ENCODE assay signal across 9 mouse cellular contexts in the genomic region with DNA sequence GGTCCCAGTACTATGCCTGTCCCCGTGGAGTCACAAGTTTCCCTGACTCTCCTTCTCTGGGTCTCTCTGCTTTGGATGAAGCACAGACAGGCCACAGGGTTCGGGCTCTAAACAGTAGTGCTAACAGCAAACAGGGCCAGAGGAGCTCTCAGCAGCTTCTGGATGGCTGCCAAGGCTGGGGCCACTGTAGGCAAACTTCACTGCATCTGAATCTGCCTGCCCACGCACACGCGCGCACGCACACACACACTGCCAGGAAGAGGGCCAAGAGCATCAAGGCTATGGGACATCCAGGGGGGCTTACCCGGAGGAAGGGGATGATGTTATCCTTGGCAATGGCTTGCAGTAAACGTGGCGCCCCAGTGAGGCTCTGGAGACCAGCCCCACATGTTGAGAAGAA. TPM values are rescaled to one million over a fixed set of nuclear protein-coding genes. Genes with fewer than 3 reads are reported as not detected.
A peak's percentile ranks its signal among the peaks of the same experiment; 100 is the strongest.
DNase-seq lines count a peak whose midpoint lies in the region; ATAC-seq lines count a peak whose summit lies in the region.
"Had no signal": no experiment of that assay in that cellular context is flagged by ENCODE, and none has a peak within 500 bp of the region (broad histone marks: within the 10 kb centered on the region; RNA-seq: fewer than 3 reads in every experiment).

No protein-coding gene starts in this region.

- no peak overlapping the region for H3K4me2 ChIP-seq in embryonic facial prominence, embryonic 13.5 days
- no peak overlapping the region for H3K4me2 ChIP-seq in liver, embryonic 12.5 days
- no peak overlapping the region for H3K4me2 ChIP-seq in stomach, embryonic 16.5 days (ENCODE audit: low read depth, low read length)

- intact Hi-C loops in left cerebral cortex, postnatal 14 days (cut with DNase I): no loop called here

- H3K9me3 ChIP-seq in embryonic facial prominence, embryonic 13.5 days: no peaks in the 10 kb centered on the region
- H3K9me3 ChIP-seq in embryonic facial prominence, embryonic 10.5 days: no peaks in the 10 kb centered on the region
- H3K9me3 ChIP-seq in liver, embryonic 12.5 days (replicated peaks): no peaks in the 10 kb centered on the region
- no peaks in the 10 kb centered on the region for H3K9me3 ChIP-seq in stomach, embryonic 16.5 days (replicated peaks; ENCODE audit: control insufficient read depth, low read length)

- H3K27me3 ChIP-seq in embryonic facial prominence, embryonic 13.5 days: no peaks in the 10 kb centered on the region
- H3K27me3 ChIP-seq in embryonic facial prominence, embryonic 10.5 days (replicated peaks; ENCODE audit: low read depth, poor library complexity, severe bottlenecking): no peaks in the 10 kb centered on the region
- H3K27me3 ChIP-seq in liver, embryonic 12.5 days (replicated peaks): no peaks in the 10 kb centered on the region
- H3K27me3 ChIP-seq in stomach, embryonic 16.5 days (ENCODE audit: control insufficient read depth, insufficient read depth, low read length): no peaks in the 10 kb centered on the region

- ATAC-seq in embryonic facial prominence, embryonic 13.5 days (ENCODE audit: insufficient number of reproducible peaks, insufficient read depth, low FRiP score, low TSS enrichment, low read depth): no peak
- ATAC-seq in liver, embryonic 12.5 days: no peak
- peak; percentile 44; the same call in 1 of the 2 replicates for ATAC-seq in stomach, embryonic 16.5 days (ENCODE audit: insufficient read depth, low FRiP score)

- WGBS in embryonic facial prominence, embryonic 13.5 days: 70% methylated on average over 10 of the region's 10 CpGs
- WGBS in embryonic facial prominence, embryonic 10.5 days: 91% methylated on average over 10 of the region's 10 CpGs
- WGBS in liver, embryonic 12.5 days (ENCODE audit: insufficient replicate concordance): 79% methylated on average over 10 of the region's 10 CpGs
- WGBS in stomach, embryonic 16.5 days: 46% methylated on average over 10 of the region's 10 CpGs

- peaks cover 95% of the 10 kb centered on the region for H3K36me3 ChIP-seq in embryonic facial prominence, embryonic 13.5 days
- peaks cover 96% of the 10 kb centered on the region for H3K36me3 ChIP-seq in embryonic facial prominence, embryonic 10.5 days (replicated peaks)
- H3K36me3 ChIP-seq in liver, embryonic 12.5 days: peaks cover 97% of the 10 kb centered on the region
- peaks cover 28% of the 10 kb centered on the region for H3K36me3 ChIP-seq in stomach, embryonic 16.5 days (ENCODE audit: control insufficient read depth, insufficient read depth, low read length)

- peaks cover 16% of the 10 kb centered on the region for H3K4me1 ChIP-seq in embryonic facial prominence, embryonic 13.5 days
- peaks cover 13% of the 10 kb centered on the region for H3K4me1 ChIP-seq in embryonic facial prominence, embryonic 10.5 days
- peaks cover 8% of the 10 kb centered on the region for H3K4me1 ChIP-seq in liver, embryonic 12.5 days
- H3K4me1 ChIP-seq in stomach, embryonic 16.5 days (ENCODE audit: control insufficient read depth, insufficient read depth, low read length): peaks cover 13% of the 10 kb centered on the region; the same call in 1 of the 2 replicates

- no peak overlapping the region for H3K4me3 ChIP-seq in embryonic facial prominence, embryonic 13.5 days
- H3K4me3 ChIP-seq in embryonic facial prominence, embryonic 10.5 days: no peak overlapping the region
- H3K4me3 ChIP-seq in liver, embryonic 12.5 days: no peak overlapping the region
- H3K4me3 ChIP-seq in stomach, embryonic 16.5 days (replicated peaks; ENCODE audit: low read length): no peak overlapping the region

- no peak overlapping the region for H3K9ac ChIP-seq in embryonic facial prominence, embryonic 13.5 days
- no peak overlapping the region for H3K9ac ChIP-seq in liver, embryonic 12.5 days
- no peak overlapping the region for H3K9ac ChIP-seq in stomach, embryonic 16.5 days (ENCODE audit: low read length)

- peak overlapping the region; percentile 17 for H3K27ac ChIP-seq in embryonic facial prominence, embryonic 13.5 days
- no peak overlapping the region for H3K27ac ChIP-seq in embryonic facial prominence, embryonic 10.5 days (replicated peaks)
- H3K27ac ChIP-seq in liver, embryonic 12.5 days: no peak overlapping the region; the same call in 1 of the 2 replicates
- no peak overlapping the region for H3K27ac ChIP-seq in stomach, embryonic 16.5 days (ENCODE audit: low read length)

- no peak for DNase-seq in embryonic facial prominence, embryonic 10.5 days (ENCODE audit: low spot score)
- DNase-seq in liver: peak; percentile 61
- DNase-seq in frontal cortex, postnatal 10 days (ENCODE audit: low spot score in 2 of 2): peak; percentile 64 to 69
- peak; percentile 73 to 80 for DNase-seq in left cerebral cortex, postnatal 14 days (ENCODE audit: low spot score in 2 of 2)
- DNase-seq in thymus, postnatal 25 days: no peak

RNA-seq across cellular contexts. Expression of a gene that starts 6.2 kb away (rescaled TPM):
- 2.8 and 5.6 TPM in 2 replicates for polyA plus RNA-seq in embryonic facial prominence, embryonic 13.5 days (2015; fragmentation: Nextera tagmentation; extraction: Ambion mirVana)
- polyA plus RNA-seq in embryonic facial prominence, embryonic 10.5 days (2016; fragmentation: Nextera tagmentation; extraction: Ambion mirVana): 1.7 and 2.4 TPM in 2 replicates
- 26.3 and 29.2 TPM in 2 replicates for polyA plus RNA-seq in liver, embryonic 12.5 days (2016; fragmentation: Nextera tagmentation; extraction: Ambion mirVana)
- 10 to 100 TPM; 20.0 to 21.9 TPM for total RNA-seq in left cerebral cortex, postnatal 14 days (2021)
- polyA plus RNA-seq in stomach, embryonic 16.5 days (2015; fragmentation: Nextera tagmentation; extraction: Ambion mirVana): 4.2 and 5.0 TPM in 2 replicates

RNA-seq across cellular contexts. Expression of a gene that starts 11.1 kb away (rescaled TPM):
- 28.6 and 29.0 TPM in 2 replicates for polyA plus RNA-seq in embryonic facial prominence, embryonic 13.5 days (2015; fragmentation: Nextera tagmentation; extraction: Ambion mirVana)
- 30.5 and 36.8 TPM in 2 replicates for polyA plus RNA-seq in embryonic facial prominence, embryonic 10.5 days (2016; fragmentation: Nextera tagmentation; extraction: Ambion mirVana)
- 77.2 and 84.6 TPM in 2 replicates for polyA plus RNA-seq in liver, embryonic 12.5 days (2016; fragmentation: Nextera tagmentation; extraction: Ambion mirVana)
- 10 to 100 TPM; 80.7 TPM for total RNA-seq in left cerebral cortex, postnatal 14 days (2021)
- 55.0 and 59.5 TPM in 2 replicates for polyA plus RNA-seq in stomach, embryonic 16.5 days (2015; fragmentation: Nextera tagmentation; extraction: Ambion mirVana)

RNA-seq across cellular contexts. Expression of a gene that starts 15.7 kb away (rescaled TPM):
- polyA plus RNA-seq in embryonic facial prominence, embryonic 13.5 days (2015; fragmentation: Nextera tagmentation; extraction: Ambion mirVana): 1.3 and 1.8 TPM in 2 replicates
- 1.9 and 2.2 TPM in 2 replicates for polyA plus RNA-seq in embryonic facial prominence, embryonic 10.5 days (2016; fragmentation: Nextera tagmentation; extraction: Ambion mirVana)
- 0.94 and 1.0 TPM in 2 replicates for polyA plus RNA-seq in liver, embryonic 12.5 days (2016; fragmentation: Nextera tagmentation; extraction: Ambion mirVana)
- total RNA-seq in left cerebral cortex, postnatal 14 days (2021): 1 to 10 TPM; 1.0 to 1.1 TPM
- 3.9 and 5.9 TPM in 2 replicates for polyA plus RNA-seq in stomach, embryonic 16.5 days (2015; fragmentation: Nextera tagmentation; extraction: Ambion mirVana)

RNA-seq across cellular contexts. Expression of a gene that starts 16.5 kb away (rescaled TPM):
- 48.3 and 56.8 TPM in 2 replicates for polyA plus RNA-seq in embryonic facial prominence, embryonic 13.5 days (2015; fragmentation: Nextera tagmentation; extraction: Ambion mirVana)
- polyA plus RNA-seq in embryonic facial prominence, embryonic 10.5 days (2016; fragmentation: Nextera tagmentation; extraction: Ambion mirVana): 31.0 and 33.9 TPM in 2 replicates
- 18.2 and 18.6 TPM in 2 replicates for polyA plus RNA-seq in liver, embryonic 12.5 days (2016; fragmentation: Nextera tagmentation; extraction: Ambion mirVana)
- total RNA-seq in left cerebral cortex, postnatal 14 days (2021): 10 to 100 TPM; 19.2 to 21.3 TPM
- polyA plus RNA-seq in stomach, embryonic 16.5 days (2015; fragmentation: Nextera tagmentation; extraction: Ambion mirVana): 35.4 and 44.9 TPM in 2 replicates

RNA-seq across cellular contexts. Expression of a gene that starts 29.9 kb away (rescaled TPM):
- not detected in 2 replicates for polyA plus RNA-seq in embryonic facial prominence, embryonic 13.5 days (2015; fragmentation: Nextera tagmentation; extraction: Ambion mirVana)
- not detected in 2 replicates for polyA plus RNA-seq in embryonic facial prominence, embryonic 10.5 days (2016; fragmentation: Nextera tagmentation; extraction: Ambion mirVana)
- polyA plus RNA-seq in liver, embryonic 12.5 days (2016; fragmentation: Nextera tagmentation; extraction: Ambion mirVana): not detected in 2 replicates
- total RNA-seq in left cerebral cortex, postnatal 14 days (2021): not detected
- polyA plus RNA-seq in stomach, embryonic 16.5 days (2015; fragmentation: Nextera tagmentation; extraction: Ambion mirVana): not detected in 2 replicates
- polyA plus RNA-seq: neural tube, embryonic 11.5 days had no signal

Comparison
In these comparisons a context has a peak if more than half of its experiments do, and no peak if none do; other contexts are left out.
1. DNase-seq: peak in liver (single experiment), frontal cortex, postnatal 10 days (2 of 2) and left cerebral cortex, postnatal 14 days (2 of 2); none in embryonic facial prominence, embryonic 10.5 days (single experiment) and thymus, postnatal 25 days (single experiment).